In genomic region chr6:35353846-35354621, GRCm38 (mm10) we compare ENCODE assay signal across 10 mouse cellular contexts. TPM values are rescaled to one million over a fixed set of nuclear protein-coding genes. Genes with fewer than 3 reads are reported as not detected.
A peak's percentile ranks its signal among the peaks of the same experiment; 100 is the strongest.
DNase-seq lines count a peak whose midpoint lies in the region; ATAC-seq lines count a peak whose summit lies in the region.
"Had no signal": no experiment of that assay in that cellular context is flagged by ENCODE, and none has a peak within 500 bp of the region (broad histone marks: within the 10 kb centered on the region; RNA-seq: fewer than 3 reads in every experiment).

No protein-coding gene starts in this region.

- no peak overlapping the region for H3K9ac ChIP-seq in kidney, embryonic 14.5 days (ENCODE audit: low read depth, low read length)
- no peak overlapping the region for H3K9ac ChIP-seq in hindbrain, embryonic 12.5 days
- no peak overlapping the region for H3K9ac ChIP-seq in midbrain, embryonic 16.5 days (ENCODE audit: low read depth, low read length)

- H3K4me3 ChIP-seq in kidney, embryonic 14.5 days (ENCODE audit: low read length) = no peak overlapping the region
- H3K4me3 ChIP-seq in hindbrain, embryonic 12.5 days = no peak overlapping the region
- no peak overlapping the region for H3K4me3 ChIP-seq in midbrain, embryonic 16.5 days (ENCODE audit: low read depth, low read length)

- H3K36me3 ChIP-seq in kidney, embryonic 14.5 days (ENCODE audit: control insufficient read depth, insufficient read depth, low read length) = no peaks in the 10 kb centered on the region
- H3K36me3 ChIP-seq in hindbrain, embryonic 12.5 days = no peaks in the 10 kb centered on the region
- H3K36me3 ChIP-seq in midbrain, embryonic 16.5 days (ENCODE audit: control insufficient read depth, insufficient read depth, low read length) = no peaks in the 10 kb centered on the region
- H3K36me3 ChIP-seq: G1E had no signal

- no peaks in the 10 kb centered on the region for H3K9me3 ChIP-seq in kidney, embryonic 14.5 days (ENCODE audit: control insufficient read depth, low read length)
- H3K9me3 ChIP-seq in hindbrain, embryonic 12.5 days (replicated peaks) = no peaks in the 10 kb centered on the region
- no peaks in the 10 kb centered on the region for H3K9me3 ChIP-seq in midbrain, embryonic 16.5 days (replicated peaks; ENCODE audit: control insufficient read depth, low read length, poor library complexity, severe bottlenecking)
- H3K9me3 ChIP-seq: G1E had no signal

- H3K27me3 ChIP-seq in kidney, embryonic 14.5 days (ENCODE audit: control insufficient read depth, insufficient read depth, low read length) = no peaks in the 10 kb centered on the region; the same call in 1 of the 2 replicates
- no peaks in the 10 kb centered on the region for H3K27me3 ChIP-seq in hindbrain, embryonic 12.5 days
- H3K27me3 ChIP-seq in midbrain, embryonic 16.5 days (ENCODE audit: control insufficient read depth, insufficient read depth, low read depth, low read length) = no peaks in the 10 kb centered on the region

- 0 out of 2 replicates have a peak, but pooled peaks have one; percentile 14 for ATAC-seq in kidney, embryonic 14.5 days (ENCODE audit: low FRiP score, low TSS enrichment)
- ATAC-seq in hindbrain, embryonic 12.5 days (ENCODE audit: low FRiP score) = no peak
- ATAC-seq in midbrain, embryonic 16.5 days = no peak

- peaks cover 23% of the 10 kb centered on the region; the same call in 1 of the 2 replicates for H3K4me1 ChIP-seq in kidney, embryonic 14.5 days (ENCODE audit: control insufficient read depth, insufficient read depth, low read length)
- peaks cover 14% of the 10 kb centered on the region for H3K4me1 ChIP-seq in hindbrain, embryonic 12.5 days
- peaks cover 12% of the 10 kb centered on the region for H3K4me1 ChIP-seq in midbrain, embryonic 16.5 days (ENCODE audit: control insufficient read depth, insufficient read depth, low read length)

- H3K4me2 ChIP-seq in kidney, embryonic 14.5 days (replicated peaks; ENCODE audit: low read depth, low read length) = 0 out of 2 replicates have a peak overlapping the region, but pooled peaks have one; percentile 15
- H3K4me2 ChIP-seq in hindbrain, embryonic 12.5 days (replicated peaks) = peak overlapping the region; percentile 32
- H3K4me2 ChIP-seq in midbrain, embryonic 16.5 days (ENCODE audit: low read length) = peak overlapping the region; percentile 29

- DNase-seq in kidney, postnatal 14 days = no peak
- DNase-seq in embryo, embryonic 10.5 days (ENCODE audit: low spot score) = peak; percentile 52
- DNase-seq in layer of hippocampus, adult 11-12 months (ENCODE audit: low spot score) = no peak
- DNase-seq in left cerebral cortex, adult 11 months (ENCODE audit: low spot score) = no peak
- DNase-seq in left cerebral cortex, adult 9 months (ENCODE audit: low spot score in 2 of 2) = no peak
- DNase-seq: heart, postnatal 10 days had no signal

- no peak overlapping the region for H3K27ac ChIP-seq in kidney, embryonic 14.5 days (ENCODE audit: low read depth, low read length)
- H3K27ac ChIP-seq in hindbrain, embryonic 12.5 days = peak overlapping the region; percentile 23; the same call in 1 of the 2 replicates
- 0 out of 2 replicates have a peak overlapping the region, but pooled peaks have one; percentile 22 for H3K27ac ChIP-seq in midbrain, embryonic 16.5 days (ENCODE audit: low read length)

- WGBS in kidney, embryonic 14.5 days = 16% methylated on average over 17 of the region's 18 CpGs
- 10% methylated on average over 17 of the region's 18 CpGs for WGBS in hindbrain, embryonic 12.5 days
- WGBS in midbrain, embryonic 16.5 days = 5% methylated on average over 16 of the region's 18 CpGs

RNA-seq across cellular contexts. Expression of gene Fam180a, which starts 28.1 kb away (rescaled TPM):
- polyA plus RNA-seq in kidney, embryonic 14.5 days (2014; fragmentation: Nextera tagmentation; extraction: Ambion mirVana) = not detected in 2 replicates
- 0.39 and 0.65 TPM in 2 replicates for polyA plus RNA-seq in hindbrain, embryonic 12.5 days (2016; fragmentation: Nextera tagmentation; extraction: Ambion mirVana)
- 1.5 and 1.7 TPM in 2 replicates for polyA plus RNA-seq in midbrain, embryonic 16.5 days (2015; fragmentation: Nextera tagmentation; extraction: Ambion mirVana)
- polyA plus RNA-seq: G1E had no signal

RNA-seq across cellular contexts. Expression of gene Slc13a4, which starts 46.1 kb away (rescaled TPM):
- 0.05 TPM in 1 of 2 replicates, not detected in the other for polyA plus RNA-seq in kidney, embryonic 14.5 days (2014; fragmentation: Nextera tagmentation; extraction: Ambion mirVana)
- 0.77 and 1.3 TPM in 2 replicates for polyA plus RNA-seq in hindbrain, embryonic 12.5 days (2016; fragmentation: Nextera tagmentation; extraction: Ambion mirVana)
- polyA plus RNA-seq in midbrain, embryonic 16.5 days (2015; fragmentation: Nextera tagmentation; extraction: Ambion mirVana) = 5.8 and 8.0 TPM in 2 replicates
- polyA plus RNA-seq: G1E had no signal
